13 mouse cellular contexts compared by ENCODE assay signal in the genomic region with DNA sequence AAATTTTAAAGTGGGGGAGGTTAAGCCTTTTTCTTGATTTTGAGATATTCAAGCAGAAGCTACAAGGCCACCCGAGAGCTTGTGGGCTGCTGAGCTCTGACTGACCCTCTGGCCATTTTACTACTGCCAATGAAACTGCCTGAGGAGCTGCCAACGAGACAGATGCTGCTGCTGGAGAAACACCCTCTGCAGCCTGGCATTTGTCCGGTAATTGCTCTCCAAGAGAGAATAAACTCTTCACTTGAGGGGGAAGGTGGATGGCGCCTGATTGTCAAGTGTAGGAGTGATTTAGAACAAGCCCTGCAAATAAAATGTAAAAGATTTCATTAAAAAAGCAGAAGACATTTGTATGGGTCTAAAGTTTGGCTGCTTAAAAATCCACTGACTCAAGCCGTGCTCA.
DNase-seq lines count a peak whose midpoint lies in the region.
"Had no signal": no experiment of that assay in that cellular context is flagged by ENCODE, and none has a peak within 500 bp of the region (broad histone marks: within the 10 kb centered on the region; RNA-seq: fewer than 3 reads in every experiment).

No protein-coding gene starts in this region.

- WGBS in heart, embryonic 10.5 days = 74% methylated on average over 5 of the region's 5 CpGs

- H3K27me3 ChIP-seq in heart, embryonic 10.5 days (ENCODE audit: insufficient read depth, poor library complexity, severe bottlenecking) = no peaks in the 10 kb centered on the region; the same call in 1 of the 2 replicates
- H3K27me3 ChIP-seq: lung, embryonic 15.5 days; midbrain, embryonic 12.5 days; neural tube, embryonic 15.5 days had no signal

- no peak overlapping the region for H3K4me3 ChIP-seq in heart, embryonic 10.5 days
- H3K4me3 ChIP-seq: lung, embryonic 15.5 days; midbrain, embryonic 12.5 days; neural tube, embryonic 15.5 days had no signal

- no peaks in the 10 kb centered on the region for H3K9me3 ChIP-seq in heart, embryonic 10.5 days
- H3K9me3 ChIP-seq: lung, embryonic 15.5 days; midbrain, embryonic 12.5 days; neural tube, embryonic 15.5 days had no signal

- no peaks in the 10 kb centered on the region for H3K36me3 ChIP-seq in heart, embryonic 10.5 days
- H3K36me3 ChIP-seq: lung, embryonic 15.5 days; midbrain, embryonic 12.5 days; neural tube, embryonic 15.5 days had no signal

- 0 out of 2 replicates have a peak, but pooled peaks cover 6% of the 10 kb centered on the region for H3K4me1 ChIP-seq in heart, embryonic 10.5 days

- H3K27ac ChIP-seq in heart, embryonic 10.5 days = no peak overlapping the region
- H3K27ac ChIP-seq: lung, embryonic 15.5 days; midbrain, embryonic 12.5 days; neural tube, embryonic 15.5 days had no signal

- intact Hi-C loops in left cerebral cortex, postnatal 25 days (cut with DNase I) = loop anchor here (5.0 to 10.0 kb wide), 2 partner anchors 196 to 434 kb away; no protein-coding TSS in a partner anchor
- intact Hi-C loops in heart, postnatal 10 days (cut with DNase I) = no loop called here

- peak; percentile 55 for DNase-seq in heart, adult 11 months
- no peak for DNase-seq in heart, embryonic 10.5 days (ENCODE audit: low spot score)
- peak; percentile 77 for DNase-seq in cerebellum, adult 11 months
- DNase-seq in frontal cortex, adult 2 months (ENCODE audit: extremely low spot score in 1 of 2, low spot score in 1 of 2) = peak; percentile 53 to 76
- DNase-seq in left cerebral cortex, postnatal 25 days (ENCODE audit: low spot score in 2 of 2) = peak; percentile 47 to 88
- no peak for DNase-seq in adrenal gland, postnatal 25 days
- DNase-seq in adrenal gland, adult 2 months = no peak
- DNase-seq in heart, postnatal 10 days = no peak
- DNase-seq: gastrocnemius, postnatal 36 days; kidney, adult 2 months had no signal

Comparison
In these comparisons a context has a peak if more than half of its experiments do, and no peak if none do; other contexts are left out.
1. DNase-seq: peak in heart, adult 11 months (single experiment), cerebellum, adult 11 months (single experiment), frontal cortex, adult 2 months (2 of 2) and left cerebral cortex, postnatal 25 days (2 of 2); none in heart, embryonic 10.5 days (single experiment), adrenal gland, postnatal 25 days (single experiment), adrenal gland, adult 2 months (single experiment) and heart, postnatal 10 days (0 of 2).